In genomic region chr1:152540304-152540887, GRCm38 (mm10) we compare ENCODE assay signal across 19 mouse cellular contexts.
DNase-seq lines count a peak whose midpoint lies in the region.
"Had no signal": no experiment of that assay in that cellular context is flagged by ENCODE, and none has a peak within 500 bp of the region (broad histone marks: within the 10 kb centered on the region; RNA-seq: fewer than 3 reads in every experiment).

No protein-coding gene starts in this region.

- H3K36me3 ChIP-seq in heart, embryonic 10.5 days, result peaks cover 87% of the 10 kb centered on the region
- H3K36me3 ChIP-seq in macrophage (ENCODE audit: inconsistent target), result peaks cover 33% of the 10 kb centered on the region

- no peak overlapping the region for H3K4me3 ChIP-seq in heart, embryonic 10.5 days
- H3K4me3 ChIP-seq in brown adipose tissue, adult 24 weeks (ENCODE audit: insufficient read depth, low read depth, low read length), result no peak overlapping the region
- no peak overlapping the region for H3K4me3 ChIP-seq in macrophage (ENCODE audit: inconsistent target)
- H3K4me3 ChIP-seq: forebrain, embryonic 12.5 days; hindbrain, embryonic 13.5 days; liver, embryonic 15.5 days; neural tube, embryonic 13.5 days had no signal

- no peaks in the 10 kb centered on the region for H3K79me2 ChIP-seq in macrophage (ENCODE audit: inconsistent target)

- WGBS in heart, embryonic 10.5 days, result 84% methylated on average over 3 of the region's 3 CpGs
- 59% methylated on average over 3 of the region's 3 CpGs for WGBS in macrophage (ENCODE audit: missing documents)

- DNase-seq in heart, embryonic 10.5 days (ENCODE audit: low spot score), result no peak
- no peak for DNase-seq in heart, adult 18-20 months
- DNase-seq in 416B (ENCODE audit: low read depth), result peak; percentile 36
- no peak for DNase-seq in natural killer cell, adult 2 months (ENCODE audit: low spot score in 2 of 2)
- DNase-seq in embryo, embryonic 11 days, result no peak
- no peak for DNase-seq in frontal cortex, postnatal 25 days (ENCODE audit: low spot score in 2 of 2)
- DNase-seq: adrenal gland, postnatal 14 days; B cell, adult 2 months; cerebellum, adult 11-12 months; cerebellum, postnatal 14 days; heart, adult 11 months; thymus, postnatal 36 days had no signal

- no peaks in the 10 kb centered on the region for H3K9me3 ChIP-seq in heart, embryonic 10.5 days
- H3K9me3 ChIP-seq: forebrain, embryonic 12.5 days; hindbrain, embryonic 13.5 days; liver, embryonic 15.5 days; neural tube, embryonic 13.5 days had no signal

- peaks cover 16% of the 10 kb centered on the region for H3K4me1 ChIP-seq in heart, embryonic 10.5 days
- H3K4me1 ChIP-seq in brown adipose tissue, adult 24 weeks (ENCODE audit: control insufficient read depth, insufficient read depth, insufficient read length, low read length), result no peaks in the 10 kb centered on the region
- H3K4me1 ChIP-seq: forebrain, embryonic 12.5 days; neural tube, embryonic 13.5 days had no signal

- H3K27me3 ChIP-seq in heart, embryonic 10.5 days (ENCODE audit: insufficient read depth, poor library complexity, severe bottlenecking), result no peaks in the 10 kb centered on the region
- H3K27me3 ChIP-seq: forebrain, embryonic 12.5 days; hindbrain, embryonic 13.5 days; liver, embryonic 15.5 days; neural tube, embryonic 13.5 days had no signal

- H3K27ac ChIP-seq in heart, embryonic 10.5 days, result 0 out of 2 replicates have a peak overlapping the region, but pooled peaks have one; percentile 42
- H3K27ac ChIP-seq in brown adipose tissue, adult 24 weeks (replicated peaks; ENCODE audit: low read depth, low read length), result peak overlapping the region; percentile 23; the same call in 1 of the 2 replicates
- H3K27ac ChIP-seq in macrophage, result peak overlapping the region; percentile 92
- H3K27ac ChIP-seq: forebrain, embryonic 12.5 days; hindbrain, embryonic 13.5 days; kidney, postnatal 0 days; liver, embryonic 15.5 days; neural tube, embryonic 13.5 days had no signal

Comparison
In these comparisons a context has a peak if more than half of its experiments do, and no peak if none do; other contexts are left out.
1. H3K27ac ChIP-seq: peak in every context shown above with its lines; median percentile 92 in macrophage; 42 in heart, embryonic 10.5 days; 23 in brown adipose tissue, adult 24 weeks.